Mouse (Mus musculus) midbrain, embryonic 14.5 days (tissue): ENCODE measurements at regions not wholly inside any gene's neighbourhood (a gene's known extent, or its start where the extent isn't known, plus 50 kb on each side); places are given as distances from the start of the nearest gene placed in this dataset.

Source experiments
- ATAC-seq: fragments of 200-750 bp; cut with Nextera tagmentation; 2 replicates; pipeline ENCODE4 v1.8.0; 2017; ENCODE audit warnings: moderate number of reproducible peaks, moderate library complexity; ENCODE audit not compliant: low FRiP score, low TSS enrichment
- DNase-seq: peaks from one replicate; pipeline ENCODE4 v3.0.0-alpha.2; 2015
- H3K27ac ChIP-seq: fragments of 300-500 bp; sonication (generic); replicated peaks from 2 replicates; pipeline ENCODE4 v1.5.1; 2014; ENCODE audit warnings: mild to moderate bottlenecking, low read depth, low read length, moderate library complexity
- H3K27me3 ChIP-seq: fragments of 300-500 bp; sonication (generic); 2 replicates; pipeline ENCODE4 v1.6.1; 2014; ENCODE audit warnings: low read length, control low read depth, mixed read lengths; ENCODE audit not compliant: control insufficient read depth, insufficient read depth
- H3K36me3 ChIP-seq: fragments of 300-500 bp; sonication (generic); 2 replicates; pipeline ENCODE4 v1.6.1; 2014; ENCODE audit warnings: low read length, control low read depth; ENCODE audit not compliant: control insufficient read depth, insufficient read depth
- H3K4me1 ChIP-seq: fragments of 300-500 bp; sonication (generic); 2 replicates; pipeline ENCODE4 v1.6.1; 2014; ENCODE audit warnings: mild to moderate bottlenecking, antibody characterized with exemption, low read length, control low read depth; ENCODE audit not compliant: control insufficient read depth, insufficient read depth
- H3K4me2 ChIP-seq: fragments of 300-500 bp; sonication (generic); 2 replicates; pipeline ENCODE4 v1.6.1; 2014; ENCODE audit warnings: mild to moderate bottlenecking, low read length, moderate library complexity
- H3K4me3 ChIP-seq: fragments of 300-500 bp; sonication (generic); replicated peaks from 2 replicates; pipeline ENCODE4 v1.5.1; 2014; ENCODE audit warnings: low read depth, low read length
- H3K9ac ChIP-seq: fragments of 300-500 bp; sonication (generic); replicated peaks from 2 replicates; pipeline ENCODE4 v1.6.1; 2014; ENCODE audit warnings: mild to moderate bottlenecking, low read length, moderate library complexity
- H3K9me3 ChIP-seq: fragments of 300-500 bp; sonication (generic); 2 replicates; pipeline ENCODE4 v1.6.1; 2016; ENCODE audit warnings: low read length, control low read depth, mixed read lengths; ENCODE audit not compliant: control insufficient read depth
- WGBS: fragments of 180-500 bp; shearing (Covaris S2); extraction: QIAGEN DNeasy Blood & Tissue Kit; methylation state at CpG from one replicate; pipeline ENCODE4 v1.1.7; 2014; 5-methylcytosine and 5-hydroxymethylcytosine counted together

DNA sequence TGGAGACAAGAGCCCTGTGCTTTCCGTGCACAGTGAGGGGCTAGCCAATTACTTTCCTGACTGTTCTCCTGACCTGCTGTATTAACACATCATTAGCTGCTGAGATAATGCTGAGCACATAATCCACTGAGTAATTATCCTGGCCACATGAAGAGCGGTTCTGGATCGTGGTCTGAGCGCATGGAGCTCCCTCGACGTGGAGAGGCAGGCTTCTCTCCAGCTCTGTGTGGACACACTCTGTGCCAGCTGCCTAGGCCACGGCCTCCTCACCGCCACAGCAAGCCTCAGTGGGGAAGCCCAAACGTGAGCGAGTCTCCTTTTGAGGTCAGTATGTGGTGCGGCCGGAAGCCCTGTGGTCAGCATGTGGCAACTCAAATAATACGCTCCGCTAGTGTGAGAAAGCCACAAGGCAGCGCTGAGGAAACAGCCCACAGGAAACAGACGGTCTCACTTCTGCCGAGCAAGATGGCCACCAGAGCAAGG is 60.7 kb upstream of the Lrig1 start:
- DNase-seq: peak; percentile 19
- H3K36me3 ChIP-seq: no peaks in the 10 kb centered on the region

DNA sequence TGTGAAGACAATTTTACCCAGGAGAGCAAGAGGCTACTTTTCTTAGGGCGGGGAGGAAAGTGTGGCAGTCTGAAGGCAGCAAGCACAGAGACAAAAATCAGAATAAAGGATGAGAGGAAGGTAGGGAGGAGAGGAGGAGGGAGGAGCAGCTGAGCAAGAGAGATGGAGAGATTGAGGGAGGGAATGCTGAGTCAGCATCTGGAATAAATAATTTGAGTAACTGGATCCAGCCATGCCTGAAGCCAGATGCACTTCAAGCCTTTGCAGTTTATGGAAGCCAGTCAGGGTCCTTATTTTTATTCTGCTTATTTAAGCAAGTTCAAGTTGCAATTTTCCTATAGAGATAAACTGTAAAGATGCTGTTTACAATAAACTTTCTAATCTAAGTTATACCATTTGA is 59.7 kb upstream of the Lrig1 start:
- DNase-seq: no peak
- Histone ChIP-seq H3K4me2 (no peak overlapping the region), H3K27ac (no peak overlapping the region), H3K9me3 (no peaks in the 10 kb centered on the region), H3K4me3 (no peak overlapping the region), H3K9ac (no peak overlapping the region), H3K4me1 (no peaks in the 10 kb centered on the region), H3K36me3 (no peaks in the 10 kb centered on the region), H3K27me3 (no peaks in the 10 kb centered on the region)
- WGBS: 100% methylated on average over 1 of the region's 1 CpGs
- no peak for ATAC-seq

More for the DNA sequence above, 60.7 kb upstream of the Lrig1 start:
- no peak for ATAC-seq
- no peaks in the 10 kb centered on the region for H3K9me3 ChIP-seq
- no peak overlapping the region for H3K4me2 ChIP-seq
- H3K9ac ChIP-seq: no peak overlapping the region
- whole genome bisulfite sequencing: 64% methylated on average over 17 of the region's 17 CpGs
- H3K27me3 ChIP-seq: no peaks in the 10 kb centered on the region
- H3K4me3 ChIP-seq: no peak overlapping the region
- H3K27ac ChIP-seq: no peak overlapping the region
- no peaks in the 10 kb centered on the region for H3K4me1 ChIP-seq

DNA sequence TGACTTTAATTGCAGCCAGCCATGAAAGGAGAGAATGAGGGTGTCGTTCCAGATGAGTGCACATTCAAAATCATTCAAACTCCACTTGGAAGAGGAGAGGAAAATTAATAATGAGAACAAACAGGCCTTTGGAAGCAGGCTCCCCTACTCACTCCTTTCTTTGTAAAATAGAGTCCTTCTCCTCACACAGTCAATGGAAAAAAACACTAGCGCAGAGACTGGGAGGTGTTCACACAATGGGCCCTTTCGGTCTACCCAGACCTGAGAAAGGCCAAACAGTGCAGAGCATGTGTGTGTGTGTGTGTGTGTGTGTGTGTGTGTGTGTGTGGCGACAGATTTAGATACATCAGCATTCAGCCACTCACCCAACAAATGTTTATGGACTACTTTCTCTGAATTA is 56.0 kb upstream of the Lrig1 start:
- Histone ChIP-seq H3K9ac (no peak overlapping the region), H3K36me3 (no peaks in the 10 kb centered on the region), H3K4me2 (no peak overlapping the region), H3K27me3 (no peaks in the 10 kb centered on the region), H3K4me3 (no peak overlapping the region), H3K9me3 (no peaks in the 10 kb centered on the region), H3K4me1 (peaks cover under 1% of the 10 kb centered on the region; the same call in 1 of the 2 replicates), H3K27ac (no peak overlapping the region)
- DNase-seq (peak; percentile 25), ATAC-seq (peak; percentile 66; the same call in 1 of the 2 replicates)
- 23% methylated on average over 4 of the region's 4 CpGs for WGBS

DNA sequence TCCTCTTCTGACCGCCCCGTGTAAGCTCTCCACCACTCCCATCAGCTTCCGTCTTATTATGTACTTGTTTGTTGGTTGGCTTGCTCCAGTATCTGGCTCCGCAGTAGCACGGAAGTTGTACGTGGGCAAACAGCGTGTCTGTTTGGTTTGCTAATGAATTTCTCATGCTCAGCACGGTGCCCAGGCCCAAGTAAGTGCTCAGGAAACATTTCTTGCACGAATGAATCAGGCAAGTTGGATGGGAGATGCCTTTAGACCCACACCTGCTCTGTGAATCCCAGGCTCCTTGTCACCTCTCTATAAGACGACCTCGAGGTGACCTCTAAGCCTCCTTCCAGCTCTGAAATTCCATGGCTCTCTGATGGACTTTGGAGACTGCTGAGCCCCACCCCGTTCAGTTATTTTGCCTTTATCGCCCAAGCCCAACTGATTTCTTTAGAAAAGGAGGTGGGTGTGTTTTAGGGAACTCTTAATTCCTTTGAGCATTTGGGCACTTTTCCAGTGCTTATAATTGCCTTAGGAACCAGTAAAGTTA is 55.4 kb upstream of the Lrig1 start:
- WGBS: 43% methylated on average over 13 of the region's 13 CpGs
- H3K4me2 ChIP-seq: no peak overlapping the region
- H3K27ac ChIP-seq: no peak overlapping the region
- DNase-seq: peak; percentile 19
- no peaks in the 10 kb centered on the region for H3K36me3 ChIP-seq
- no peak for ATAC-seq
- H3K9me3 ChIP-seq: no peaks in the 10 kb centered on the region
- H3K27me3 ChIP-seq: no peaks in the 10 kb centered on the region
- no peak overlapping the region for H3K9ac ChIP-seq
- H3K4me1 ChIP-seq: peaks cover 3% of the 10 kb centered on the region; the same call in 1 of the 2 replicates
- H3K4me3 ChIP-seq: no peak overlapping the region

DNA sequence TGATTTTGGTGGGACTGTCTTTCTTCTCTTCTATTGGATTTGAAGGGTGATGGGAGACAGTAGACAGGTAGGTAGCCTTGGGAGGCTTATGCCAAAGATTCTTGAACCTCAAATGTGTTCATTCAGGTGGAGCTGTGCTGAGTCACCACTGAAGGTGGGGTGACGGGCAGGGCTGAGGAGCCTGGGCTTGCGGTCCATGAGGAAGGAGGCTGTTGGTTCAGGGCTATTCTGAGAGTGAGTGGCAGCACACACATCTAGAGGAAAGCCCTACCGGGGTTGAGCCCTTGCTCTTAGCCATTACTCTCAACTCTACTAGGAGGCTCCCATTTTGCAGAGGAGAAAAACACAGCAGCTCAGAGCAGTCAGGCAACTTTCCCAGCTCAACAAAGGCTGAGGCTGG is 54.6 kb upstream of the Lrig1 start:
- DNase-seq (no peak), ATAC-seq (no peak)
- Histone ChIP-seq H3K4me1 (peaks cover 3% of the 10 kb centered on the region; the same call in 1 of the 2 replicates), H3K36me3 (no peaks in the 10 kb centered on the region), H3K9me3 (no peaks in the 10 kb centered on the region), H3K27ac (no peak overlapping the region), H3K9ac (no peak overlapping the region), H3K4me3 (no peak overlapping the region), H3K27me3 (no peaks in the 10 kb centered on the region), H3K4me2 (no peak overlapping the region)
- WGBS: 93% methylated on average over 3 of the region's 3 CpGs

DNA sequence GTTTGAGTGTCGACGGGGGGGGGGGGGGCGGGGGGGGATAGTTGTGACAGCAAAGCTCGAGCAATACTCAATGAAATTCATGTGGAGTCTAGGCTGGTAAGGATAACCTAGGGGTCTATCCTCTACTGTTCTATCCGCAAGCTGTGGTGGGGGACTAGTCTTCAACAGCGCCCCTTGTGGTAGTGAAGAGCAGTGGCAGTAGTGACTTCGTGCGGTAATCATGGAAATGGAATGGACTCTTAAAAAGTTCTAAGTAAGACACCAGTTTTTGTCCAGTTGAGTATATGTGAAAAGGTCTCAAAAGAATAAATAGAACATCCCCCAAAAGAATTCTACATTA is 51.1 kb upstream of the Lrig1 start:
- H3K4me2 ChIP-seq: peak overlapping the region; percentile 30; the same call in 1 of the 2 replicates
- ATAC-seq: peak; percentile 43; the same call in 1 of the 2 replicates
- peak; percentile 57 for DNase-seq

DNA sequence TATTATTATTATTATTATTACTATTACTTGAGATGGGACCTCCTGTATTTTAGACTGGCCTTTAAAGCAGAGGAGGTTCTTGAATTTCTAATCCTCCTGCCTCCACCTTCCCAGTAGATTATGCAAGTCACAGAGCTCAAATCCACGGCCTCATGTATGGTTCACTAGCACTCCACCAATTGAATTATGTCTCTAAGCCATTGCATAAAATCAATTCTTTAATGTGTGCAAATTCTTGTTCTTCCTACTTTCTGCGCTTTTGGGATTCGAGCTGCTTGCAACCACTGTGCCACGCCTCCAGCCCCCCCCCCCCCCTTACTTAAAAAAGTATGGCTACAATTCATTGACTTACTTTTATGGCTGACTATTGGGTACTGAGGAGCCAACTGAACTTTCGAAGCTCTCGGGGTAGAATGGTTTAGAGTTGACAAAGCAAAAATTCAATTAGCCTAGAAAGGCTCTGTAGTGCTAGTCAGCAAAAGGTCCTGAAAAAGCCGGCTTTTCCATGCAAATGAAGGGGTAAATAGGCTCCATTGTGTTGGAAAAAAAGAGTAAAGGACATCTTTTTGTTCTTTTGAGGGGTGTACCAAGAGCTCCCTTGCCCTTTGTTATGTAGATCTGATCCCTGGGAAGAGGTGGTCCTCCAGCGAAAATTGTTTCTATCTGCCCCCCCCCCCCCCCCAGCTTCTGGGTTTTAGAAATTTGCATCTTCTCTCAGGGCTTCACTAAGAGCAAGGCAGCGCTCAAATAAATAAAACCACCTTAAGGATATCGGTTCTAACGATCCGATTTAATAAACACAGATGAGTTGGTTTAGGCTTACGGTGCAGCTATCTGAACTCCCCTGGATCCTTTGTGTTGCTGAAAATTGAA is 50.5 kb upstream of the Lrig1 start:
- Histone ChIP-seq H3K9me3 (no peaks in the 10 kb centered on the region), H3K4me2 (peak overlapping the region; percentile 30; the same call in 1 of the 2 replicates), H3K27ac (no peak overlapping the region), H3K4me3 (no peak overlapping the region), H3K36me3 (no peaks in the 10 kb centered on the region), H3K27me3 (no peaks in the 10 kb centered on the region), H3K9ac (no peak overlapping the region), H3K4me1 (peaks cover 3% of the 10 kb centered on the region; the same call in 1 of the 2 replicates)
- peak; percentile 60 for DNase-seq
- 3% methylated on average over 13 of the region's 13 CpGs for WGBS
- ATAC-seq: peak; percentile 70; the same call in 1 of the 2 replicates

More for the DNA sequence above, 51.1 kb upstream of the Lrig1 start:
- Histone ChIP-seq H3K4me1 (peaks cover 3% of the 10 kb centered on the region; the same call in 1 of the 2 replicates), H3K27me3 (no peaks in the 10 kb centered on the region), H3K27ac (no peak overlapping the region), H3K36me3 (no peaks in the 10 kb centered on the region), H3K9ac (no peak overlapping the region), H3K4me3 (no peak overlapping the region), H3K9me3 (no peaks in the 10 kb centered on the region)
- WGBS: 22% methylated on average over 8 of the region's 8 CpGs
